Mouse (Mus musculus) C2C12 (cell line): ENCODE measurements around the gene Gpr108.

Source experiments
- CTCF ChIP-seq: IDR thresholded peaks from one replicate; pipeline ENCODE4 v1.5.1; 2011; ENCODE audit not compliant: control insufficient read depth, insufficient read depth, insufficient read length
- MAX ChIP-seq: IDR thresholded peaks from one replicate; pipeline ENCODE4 v1.6.1; 2011; ENCODE audit warnings: mild to moderate bottlenecking, control low read depth
- MYOG ChIP-seq: IDR thresholded peaks from one replicate; pipeline ENCODE4 v1.6.1; 2011; ENCODE audit not compliant: control insufficient read depth, insufficient read length; ENCODE audit errors: extremely low read depth

GRCm38 (mm10) chr17:57280411-57280810 lies 32.2 kb upstream of the Gpr108 start:
- TF ChIP-seq CTCF (no peak), MAX (no peak), MYOG (no peak)
